Mouse (Mus musculus) forebrain, postnatal 0 days (tissue): ENCODE data around the gene Hmgcr. TPM values are rescaled to one million over a fixed set of nuclear protein-coding genes. Genes with fewer than 3 reads are reported as not detected.

Experiments
- ATAC-seq: fragments of 200-750 bp; cut with Nextera tagmentation; 2 replicates; pipeline ENCODE4 v1.8.0; 2017; ENCODE audit warnings: mild to moderate bottlenecking, moderate library complexity
- DNase-seq: peaks from one replicate; pipeline ENCODE4 v3.0.0-alpha.2; 2015
- H3K27ac ChIP-seq: fragments of 300-500 bp; sonication (generic); 2 replicates; pipeline ENCODE4 v1.5.1; 2014; ENCODE audit warnings: low read depth, mild to moderate bottlenecking, antibody characterized with exemption, low read length, moderate library complexity, mixed read lengths
- H3K27me3 ChIP-seq: fragments of 300-500 bp; sonication (generic); 2 replicates; pipeline ENCODE4 v1.6.1; 2014; ENCODE audit warnings: mild to moderate bottlenecking, low read length, mixed read lengths; ENCODE audit not compliant: insufficient read depth
- H3K36me3 ChIP-seq: fragments of 300-500 bp; sonication (generic); 2 replicates; pipeline ENCODE4 v1.6.1; 2014; ENCODE audit warnings: mild to moderate bottlenecking, moderate library complexity; ENCODE audit not compliant: insufficient read depth
- H3K4me1 ChIP-seq: fragments of 300-500 bp; sonication (generic); 2 replicates; pipeline ENCODE4 v1.6.1; 2014; ENCODE audit warnings: antibody characterized with exemption; ENCODE audit not compliant: insufficient read depth
- H3K4me2 ChIP-seq: fragments of 300-500 bp; sonication (generic); 2 replicates; pipeline ENCODE4 v1.6.1; 2014; ENCODE audit warnings: low read depth, mild to moderate bottlenecking, moderate library complexity
- H3K4me3 ChIP-seq: fragments of 300-500 bp; sonication (generic); 2 replicates; pipeline ENCODE4 v1.5.1; 2014; ENCODE audit warnings: low read depth, low read length, mixed read lengths
- H3K9ac ChIP-seq: fragments of 300-500 bp; sonication (generic); 2 replicates; pipeline ENCODE4 v1.6.1; 2014; ENCODE audit warnings: mild to moderate bottlenecking
- H3K9me3 ChIP-seq: fragments of 300-500 bp; sonication (generic); 2 replicates; pipeline ENCODE4 v1.6.1; 2016; ENCODE audit warnings: low read length
- CTCF ChIP-seq: sonication (generic); IDR thresholded peaks from 2 replicates; pipeline ENCODE4 v1.5.1; 2016; ENCODE audit warnings: antibody characterized with exemption, control low read depth, low read depth
- WGBS: fragments of 180-500 bp; shearing (Covaris S2); extraction: QIAGEN DNeasy Blood & Tissue Kit; methylation state at CpG from one replicate; pipeline ENCODE4 v1.1.7; 2014; 5-methylcytosine and 5-hydroxymethylcytosine counted together
- polyA plus RNA-seq: library from polyadenylated mRNA; unstranded; fragments of >200 nt; fragmentation: Nextera tagmentation; extraction: Ambion mirVana; gene quantifications from 2 replicates; pipeline ENCODE4 v1.2.1, GENCODE M21; 2015
- total RNA-seq: library from RNA; depleted of rRNA; stranded (reverse); fragments of >200 nt; gene quantifications from 2 replicates; pipeline ENCODE4 v1.2.3, GENCODE M21; 2014

Hmgcr gene
- total and polyA plus RNA-seq, 2 experiments from 2014 or later: 175 to 230 TPM

DNA sequence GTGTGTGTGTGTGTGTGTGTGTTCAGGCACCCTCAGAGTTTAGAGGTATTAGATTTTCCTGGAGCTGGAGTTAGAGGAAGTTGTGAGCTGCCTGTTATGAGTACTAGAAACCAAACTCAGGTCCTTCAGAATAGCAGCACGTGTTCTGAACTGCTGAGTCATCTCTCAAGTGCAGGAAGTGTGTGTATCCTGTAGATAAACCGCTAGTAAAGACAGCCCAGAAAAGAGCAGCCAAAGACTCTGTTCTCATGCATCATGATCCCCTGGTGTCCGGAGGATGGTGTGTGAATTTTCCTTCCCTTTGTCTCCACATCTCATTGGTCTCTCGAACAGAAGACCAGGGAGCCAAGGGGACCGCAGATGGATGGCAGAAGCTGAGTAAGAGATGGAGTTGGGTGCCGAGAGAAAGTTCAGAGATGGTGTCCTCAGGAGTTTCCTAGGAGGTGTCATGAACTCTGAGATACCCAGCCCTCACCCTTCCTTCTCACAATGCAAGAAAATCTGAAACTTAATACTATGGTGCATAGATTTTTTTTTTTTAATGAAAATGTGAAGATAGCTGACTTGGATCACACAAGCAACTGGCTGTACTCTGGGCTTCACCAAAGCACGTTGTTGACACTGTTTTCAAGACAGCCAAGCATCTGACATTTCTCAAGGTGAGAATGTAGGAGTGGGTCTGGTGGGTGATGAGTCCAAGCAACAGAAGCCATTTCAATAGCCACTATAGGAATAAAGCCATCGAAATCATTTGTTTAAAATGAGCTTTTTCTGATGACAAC, 27.3 kb upstream of the Hmgcr start:
- no peak for TF ChIP-seq CTCF
- Histone ChIP-seq H3K36me3 (no peaks in the 10 kb centered on the region), H3K9me3 (no peaks in the 10 kb centered on the region), H3K9ac (no peak overlapping the region), H3K4me2 (no peak overlapping the region), H3K27ac (no peak overlapping the region), H3K4me3 (no peak overlapping the region), H3K4me1 (no peaks in the 10 kb centered on the region), H3K27me3 (no peaks in the 10 kb centered on the region)
- DNase-seq (no peak), ATAC-seq (no peak)
- WGBS: 83% methylated on average over 8 of the region's 8 CpGs

DNA sequence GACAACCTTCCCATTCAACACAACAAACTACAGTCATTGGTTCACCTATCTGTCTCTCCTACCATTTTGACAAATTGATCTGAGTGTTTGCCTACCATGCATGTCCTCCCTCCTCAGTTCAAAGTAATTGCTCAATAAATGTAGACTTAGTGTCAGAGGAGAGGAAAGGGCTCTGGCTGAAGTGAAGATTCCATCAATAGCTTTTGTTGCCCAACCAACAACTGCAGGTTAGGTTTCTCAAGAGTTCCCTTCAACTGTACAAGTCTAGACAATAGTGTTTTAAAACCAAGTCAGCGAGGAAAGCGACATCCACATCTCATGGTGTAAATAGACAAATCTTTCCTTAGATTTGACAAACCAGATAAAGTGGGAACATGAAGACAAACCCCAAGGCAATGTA, 24.7 kb upstream of the Hmgcr start:
- ATAC-seq: no peak
- H3K27me3 ChIP-seq: no peaks in the 10 kb centered on the region
- WGBS: 97% methylated on average over 2 of the region's 2 CpGs
- no peak overlapping the region for H3K9ac ChIP-seq
- DNase-seq: no peak
- no peak overlapping the region for H3K27ac ChIP-seq
- no peak overlapping the region for H3K4me2 ChIP-seq
- no peak overlapping the region for H3K4me3 ChIP-seq
- TF ChIP-seq CTCF: no peak
- H3K4me1 ChIP-seq: no peaks in the 10 kb centered on the region
- no peaks in the 10 kb centered on the region for H3K9me3 ChIP-seq
- H3K36me3 ChIP-seq: no peaks in the 10 kb centered on the region

DNA sequence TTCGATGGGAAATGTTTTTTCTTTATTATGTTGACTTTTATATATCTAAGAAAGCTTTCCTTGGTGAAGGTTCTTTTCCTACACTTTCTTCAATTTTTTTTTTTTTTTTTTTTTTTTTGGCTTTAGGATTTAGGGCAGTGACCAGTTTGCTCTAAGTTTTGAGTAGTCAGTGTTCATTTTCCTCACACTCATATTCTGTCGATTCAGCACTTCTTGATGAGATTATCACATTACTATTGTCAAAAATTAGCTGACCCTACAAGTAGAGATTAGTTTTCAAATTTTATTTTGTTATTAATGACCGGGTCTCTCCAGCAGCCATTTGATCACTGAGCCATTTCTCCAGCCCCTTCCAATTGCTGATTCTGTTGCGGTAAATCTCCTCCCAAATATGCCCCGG, 19.2 kb upstream of the Hmgcr start:
- H3K27ac ChIP-seq: no peak overlapping the region
- no peak for TF ChIP-seq CTCF

DNA sequence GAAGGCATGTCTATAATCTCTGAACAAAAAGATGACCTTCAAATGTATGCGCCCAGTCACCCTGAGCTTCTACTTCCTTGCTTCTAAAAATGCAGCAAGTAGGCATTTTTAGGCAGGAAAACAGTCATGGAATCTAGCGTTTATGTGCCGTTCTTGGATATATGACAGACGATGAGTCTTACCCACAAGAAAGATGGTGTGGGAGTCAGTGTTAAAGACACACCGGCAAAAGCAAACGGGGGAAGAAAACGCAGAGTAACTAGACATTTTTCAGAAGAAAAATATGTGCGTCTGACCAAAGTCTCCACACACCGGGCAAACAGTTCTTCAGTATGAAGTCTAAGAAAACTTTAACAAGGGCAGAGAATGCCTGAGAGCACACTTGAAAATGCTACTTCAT, 16.5 kb upstream of the Hmgcr start:
- ATAC-seq: no peak
- no peak overlapping the region for H3K27ac ChIP-seq
- no peaks in the 10 kb centered on the region for H3K4me1 ChIP-seq
- no peak overlapping the region for H3K4me3 ChIP-seq
- no peak for DNase-seq
- no peaks in the 10 kb centered on the region for H3K27me3 ChIP-seq
- H3K4me2 ChIP-seq: no peak overlapping the region
- no peak for TF ChIP-seq CTCF
- no peaks in the 10 kb centered on the region for H3K9me3 ChIP-seq
- no peaks in the 10 kb centered on the region for H3K36me3 ChIP-seq
- no peak overlapping the region for H3K9ac ChIP-seq
- WGBS: 86% methylated on average over 9 of the region's 9 CpGs

More for the DNA sequence above, 19.2 kb upstream of the Hmgcr start:
- H3K9me3 ChIP-seq: no peaks in the 10 kb centered on the region
- H3K4me1 ChIP-seq: no peaks in the 10 kb centered on the region
- H3K36me3 ChIP-seq: no peaks in the 10 kb centered on the region
- H3K27me3 ChIP-seq: no peaks in the 10 kb centered on the region
- no peak overlapping the region for H3K4me2 ChIP-seq
- WGBS: 92% methylated on average over 5 of the region's 5 CpGs
- H3K9ac ChIP-seq: no peak overlapping the region
- DNase-seq: no peak
- H3K4me3 ChIP-seq: no peak overlapping the region
- no peak for ATAC-seq

DNA sequence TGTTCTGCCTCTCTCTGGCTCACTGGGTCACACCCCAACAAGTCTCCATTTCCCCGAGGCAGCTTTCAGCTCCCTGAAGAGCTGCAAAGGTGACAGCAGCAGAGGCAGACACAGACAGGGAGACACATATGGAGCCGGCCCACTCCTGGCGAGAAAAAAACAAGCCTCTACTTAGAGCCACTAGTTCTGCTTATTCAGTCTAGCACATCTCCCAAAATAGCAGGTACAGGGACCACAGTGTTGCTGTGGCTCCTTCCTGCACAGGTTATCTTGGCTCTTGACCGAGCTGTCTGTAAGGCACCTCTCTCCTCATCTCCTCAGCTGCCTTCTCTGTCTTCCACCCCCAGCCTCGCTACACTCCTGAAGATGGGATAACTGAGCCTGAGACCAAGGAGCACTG, 14.0 kb upstream of the Hmgcr start:
- TF ChIP-seq CTCF: no peak
- 86% methylated on average over 5 of the region's 5 CpGs for WGBS
- Histone ChIP-seq H3K36me3 (no peaks in the 10 kb centered on the region), H3K9ac (no peak overlapping the region), H3K4me2 (no peak overlapping the region), H3K4me3 (no peak overlapping the region), H3K27ac (no peak overlapping the region), H3K9me3 (no peaks in the 10 kb centered on the region), H3K27me3 (no peaks in the 10 kb centered on the region), H3K4me1 (no peaks in the 10 kb centered on the region)
- DNase-seq (no peak), ATAC-seq (no peak)

DNA sequence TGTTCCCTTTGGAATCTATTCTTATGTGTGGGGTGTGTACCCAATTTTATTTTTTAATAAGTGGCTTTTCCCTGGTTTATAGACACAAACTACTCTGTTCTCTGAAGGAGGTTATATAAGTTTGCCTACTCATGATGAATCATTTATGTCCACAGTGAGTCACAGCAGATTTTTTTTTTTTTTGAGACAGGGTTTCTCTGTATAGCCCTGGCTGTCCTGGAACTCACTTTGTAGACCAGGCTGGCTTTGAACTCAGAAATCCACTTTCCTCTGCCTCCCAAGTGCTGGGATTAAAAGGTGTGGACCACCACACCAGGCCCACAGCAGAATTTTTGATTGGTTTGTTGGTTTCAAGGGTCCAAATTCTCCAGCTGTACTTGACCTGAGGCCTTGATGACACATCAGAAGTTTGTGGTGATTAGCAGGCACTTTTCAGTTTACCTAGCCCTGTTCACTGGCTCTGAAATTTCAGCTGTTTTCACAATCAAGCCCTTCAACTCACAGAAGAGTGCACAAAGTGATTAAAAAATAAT, 10.4 kb upstream of the Hmgcr start:
- Histone ChIP-seq H3K27me3 (no peaks in the 10 kb centered on the region), H3K9me3 (no peaks in the 10 kb centered on the region), H3K4me3 (no peak overlapping the region), H3K27ac (no peak overlapping the region), H3K9ac (no peak overlapping the region), H3K4me2 (no peak overlapping the region), H3K36me3 (no peaks in the 10 kb centered on the region), H3K4me1 (no peaks in the 10 kb centered on the region)
- no peak for ATAC-seq
- no peak for DNase-seq
- no peak for TF ChIP-seq CTCF

DNA sequence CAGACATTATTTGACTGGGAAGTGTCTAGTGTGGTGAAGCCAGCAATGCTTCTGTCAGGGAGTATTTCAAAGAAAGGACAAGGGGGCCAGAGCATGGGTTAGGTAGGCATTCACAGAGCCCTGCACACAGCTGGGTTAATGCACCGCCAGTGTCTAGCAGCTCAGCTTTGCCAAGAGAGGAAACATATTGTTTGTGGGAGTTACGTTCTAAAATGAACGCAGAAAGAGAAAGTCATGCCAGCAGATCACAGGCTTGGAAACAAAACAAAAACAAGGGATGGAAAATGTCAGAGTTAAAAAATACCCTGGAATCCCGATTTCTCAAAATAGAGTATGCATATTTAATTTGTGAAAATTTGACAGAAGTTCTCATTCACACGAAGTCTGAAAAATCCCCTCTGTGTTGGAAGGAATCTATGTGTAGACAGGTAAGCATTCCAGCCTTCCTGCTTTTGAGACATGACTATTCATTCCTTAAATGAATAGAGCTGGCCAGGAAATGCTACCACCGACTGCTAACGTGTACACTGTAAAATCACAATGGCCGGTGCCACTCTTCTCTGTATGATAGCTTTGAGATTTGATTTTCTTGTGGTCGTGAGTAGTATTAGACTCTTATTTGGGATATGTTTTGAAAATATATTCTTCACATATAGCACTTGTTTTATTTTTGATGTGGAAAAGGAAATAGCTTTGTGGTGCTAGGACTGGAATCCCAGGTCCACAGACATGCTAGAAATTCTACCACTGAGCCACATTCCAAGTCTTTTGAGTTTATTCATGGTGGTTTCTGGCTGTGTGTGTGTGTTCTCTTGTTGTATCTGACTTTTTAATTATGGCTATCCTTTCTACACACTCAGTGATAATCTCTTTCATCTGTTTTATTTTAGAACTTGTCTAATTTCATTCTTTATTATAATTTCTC, 9.7 kb upstream of the Hmgcr start:
- peak; percentile 47; the same call in 1 of the 2 replicates for ATAC-seq
- no peak for TF ChIP-seq CTCF
- H3K27ac ChIP-seq: no peak overlapping the region
- peak; percentile 30 for DNase-seq
- no peak overlapping the region for H3K9ac ChIP-seq
- H3K27me3 ChIP-seq: no peaks in the 10 kb centered on the region
- WGBS: 47% methylated on average over 9 of the region's 9 CpGs
- H3K4me2 ChIP-seq: no peak overlapping the region
- no peaks in the 10 kb centered on the region for H3K36me3 ChIP-seq
- no peak overlapping the region for H3K4me3 ChIP-seq
- H3K4me1 ChIP-seq: no peaks in the 10 kb centered on the region
- no peaks in the 10 kb centered on the region for H3K9me3 ChIP-seq
